Mouse (Mus musculus): Measurements from ENCODE around the gene Zbtb20. TPM values are rescaled to one million over a fixed set of nuclear protein-coding genes. Genes with fewer than 3 reads are reported as not detected.
A peak's percentile ranks its signal among the peaks of the same experiment; 100 is the strongest.

Zbtb20 gene
- polyA plus RNA-seq, 1 experiment, result 14.7 TPM

GRCm38 (mm10) chr16:43565872-43566271 lies 690.2 kb downstream of the Zbtb20 start:
- no peak overlapping the region for H3K27ac ChIP-seq (ENCODE audit: insufficient read depth, low read depth, low read length)
- TF ChIP-seq POLR2A (IDR thresholded peaks at IDR 0.05; ENCODE audit: borderline replicate concordance, low read depth, low read length) (no peak), CTCF (IDR thresholded peaks at IDR 0.05; ENCODE audit: low read depth, low read length) (no peak)

GRCm38 (mm10) chr16:43566511-43566910 lies 690.8 kb downstream of the Zbtb20 start:
- H3K4me1 ChIP-seq (ENCODE audit: control insufficient read depth, insufficient read depth, low read length), result no peaks in the 10 kb centered on the region
- no peak overlapping the region for H3K27ac ChIP-seq (ENCODE audit: insufficient read depth, low read depth, low read length)
- TF ChIP-seq POLR2A (IDR thresholded peaks at IDR 0.05; ENCODE audit: borderline replicate concordance, low read depth, low read length) (no peak), CTCF (IDR thresholded peaks at IDR 0.05; ENCODE audit: low read depth, low read length) (no peak)
- no peak overlapping the region for H3K4me3 ChIP-seq (ENCODE audit: insufficient read depth, low read length)

More at GRCm38 (mm10) chr16:43565872-43566271, 690.2 kb downstream of the Zbtb20 start:
- H3K4me3 ChIP-seq (ENCODE audit: insufficient read depth, low read length), result no peak overlapping the region
- H3K4me1 ChIP-seq (ENCODE audit: control insufficient read depth, insufficient read depth, low read length), result no peaks in the 10 kb centered on the region

GRCm38 (mm10) chr16:43571376-43572081 lies 695.8 kb downstream of the Zbtb20 start:
- Histone ChIP-seq H3K27ac (ENCODE audit: insufficient read depth, low read depth, low read length) (no peak overlapping the region), H3K4me3 (ENCODE audit: insufficient read depth, low read length) (no peak overlapping the region), H3K4me1 (ENCODE audit: control insufficient read depth, insufficient read depth, low read length) (peaks cover 12% of the 10 kb centered on the region)
- TF ChIP-seq CTCF (IDR thresholded peaks at IDR 0.05; ENCODE audit: low read depth, low read length), result no peak
- no peak for TF ChIP-seq POLR2A (IDR thresholded peaks at IDR 0.05; ENCODE audit: borderline replicate concordance, low read depth, low read length)

GRCm38 (mm10) chr16:43572171-43572570 lies 696.5 kb downstream of the Zbtb20 start:
- no peak overlapping the region for H3K27ac ChIP-seq (ENCODE audit: insufficient read depth, low read depth, low read length)
- TF ChIP-seq CTCF (IDR thresholded peaks at IDR 0.05; ENCODE audit: low read depth, low read length), result no peak
- TF ChIP-seq POLR2A (IDR thresholded peaks at IDR 0.05; ENCODE audit: borderline replicate concordance, low read depth, low read length), result no peak

GRCm38 (mm10) chr16:43572766-43573165 lies 697.1 kb downstream of the Zbtb20 start:
- Histone ChIP-seq H3K27ac (ENCODE audit: insufficient read depth, low read depth, low read length) (no peak overlapping the region), H3K4me1 (ENCODE audit: control insufficient read depth, insufficient read depth, low read length) (peaks cover 15% of the 10 kb centered on the region), H3K4me3 (ENCODE audit: insufficient read depth, low read length) (no peak overlapping the region)
- no peak for TF ChIP-seq POLR2A (IDR thresholded peaks at IDR 0.05; ENCODE audit: borderline replicate concordance, low read depth, low read length)
- no peak for TF ChIP-seq CTCF (IDR thresholded peaks at IDR 0.05; ENCODE audit: low read depth, low read length)

More at GRCm38 (mm10) chr16:43572171-43572570, 696.5 kb downstream of the Zbtb20 start:
- Histone ChIP-seq H3K4me1 (ENCODE audit: control insufficient read depth, insufficient read depth, low read length) (peaks cover 12% of the 10 kb centered on the region), H3K4me3 (ENCODE audit: insufficient read depth, low read length) (no peak overlapping the region)

- no peak for TF ChIP-seq CTCF (IDR thresholded peaks at IDR 0.05; ENCODE audit: low read depth, low read length)
- TF ChIP-seq POLR2A (IDR thresholded peaks at IDR 0.05; ENCODE audit: borderline replicate concordance, low read depth, low read length), result no peak
- H3K4me3 ChIP-seq (ENCODE audit: insufficient read depth, low read length), result no peak overlapping the region
- H3K4me1 ChIP-seq (ENCODE audit: control insufficient read depth, insufficient read depth, low read length), result peaks cover 18% of the 10 kb centered on the region
- no peak overlapping the region for H3K27ac ChIP-seq (ENCODE audit: insufficient read depth, low read depth, low read length)
Observed at GRCm38 (mm10) chr16:43573181-43573833, 697.6 kb downstream of the Zbtb20 start.

GRCm38 (mm10) chr16:43574006-43574764 lies 698.5 kb downstream of the Zbtb20 start:
- Histone ChIP-seq H3K4me3 (ENCODE audit: insufficient read depth, low read length) (no peak overlapping the region), H3K27ac (ENCODE audit: insufficient read depth, low read depth, low read length) (peak overlapping the region; percentile 77), H3K4me1 (ENCODE audit: control insufficient read depth, insufficient read depth, low read length) (peaks cover 26% of the 10 kb centered on the region)
- peak; percentile 51 for TF ChIP-seq CTCF (IDR thresholded peaks at IDR 0.05; ENCODE audit: low read depth, low read length)
- TF ChIP-seq POLR2A (IDR thresholded peaks at IDR 0.05; ENCODE audit: borderline replicate concordance, low read depth, low read length), result no peak

- Histone ChIP-seq H3K4me1 (ENCODE audit: control insufficient read depth, insufficient read depth, low read length) (peaks cover 31% of the 10 kb centered on the region), H3K27ac (ENCODE audit: insufficient read depth, low read depth, low read length) (no peak overlapping the region), H3K4me3 (ENCODE audit: insufficient read depth, low read length) (no peak overlapping the region)
- no peak for TF ChIP-seq CTCF (IDR thresholded peaks at IDR 0.05; ENCODE audit: low read depth, low read length)
- TF ChIP-seq POLR2A (IDR thresholded peaks at IDR 0.05; ENCODE audit: borderline replicate concordance, low read depth, low read length), result no peak
Observed at GRCm38 (mm10) chr16:43575066-43575465, 699.4 kb downstream of the Zbtb20 start.

GRCm38 (mm10) chr16:43575507-43575906 lies 699.8 kb downstream of the Zbtb20 start:
- no peak overlapping the region for H3K27ac ChIP-seq (ENCODE audit: insufficient read depth, low read depth, low read length)
- H3K4me1 ChIP-seq (ENCODE audit: control insufficient read depth, insufficient read depth, low read length), result peaks cover 34% of the 10 kb centered on the region
- no peak overlapping the region for H3K4me3 ChIP-seq (ENCODE audit: insufficient read depth, low read length)
- no peak for TF ChIP-seq POLR2A (IDR thresholded peaks at IDR 0.05; ENCODE audit: borderline replicate concordance, low read depth, low read length)
- no peak for TF ChIP-seq CTCF (IDR thresholded peaks at IDR 0.05; ENCODE audit: low read depth, low read length)

Data from bone marrow macrophage, adult 2 months (primary cell).